ENCODE assay signal across 8 mouse cellular contexts in genomic region chr2:139381628-139382027, GRCm38 (mm10).
DNase-seq lines count a peak whose midpoint lies in the region; ATAC-seq and TF ChIP-seq lines count a peak whose summit lies in the region.

No protein-coding gene starts in this region.

- WGBS in embryonic facial prominence, embryonic 12.5 days: 0% methylated on average over 1 of the region's 1 CpGs
- 5% methylated on average over 1 of the region's 1 CpGs for WGBS in heart, embryonic 15.5 days
- WGBS in liver, adult 2 months: 6% methylated on average over 1 of the region's 1 CpGs
- 4% methylated on average over 1 of the region's 1 CpGs for WGBS in neural tube, embryonic 11.5 days

- no peak for TF ChIP-seq POLR2A in liver, adult 2 months (IDR thresholded peaks at IDR 0.05; ENCODE audit: extremely low read depth, insufficient read depth, low read length)

- DNase-seq in adrenal gland, postnatal 36 days: peak; percentile 62 to 72
- peak; percentile 60 for DNase-seq in kidney, postnatal 14 days
- peak; percentile 51 for DNase-seq in liver, adult 2 months (ENCODE audit: extremely low read depth, low read depth, low spot score)
- DNase-seq in neural tube, embryonic 11.5 days (ENCODE audit: low spot score): peak; percentile 83
- DNase-seq in thymus, postnatal 36 days: peak; percentile 6 to 15

- no peaks in the 10 kb centered on the region for H3K79me2 ChIP-seq in liver, adult 2 months (ENCODE audit: control insufficient read depth, insufficient read depth, low read length)

- H3K4me3 ChIP-seq in E14TG2a.4 (replicated peaks; ENCODE audit: low read length): no peak overlapping the region
- no peak overlapping the region for H3K4me3 ChIP-seq in embryonic facial prominence, embryonic 12.5 days
- H3K4me3 ChIP-seq in heart, embryonic 15.5 days: no peak overlapping the region
- no peak overlapping the region for H3K4me3 ChIP-seq in liver, adult 2 months (ENCODE audit: insufficient read depth, low read depth, low read length)
- no peak overlapping the region for H3K4me3 ChIP-seq in neural tube, embryonic 11.5 days (ENCODE audit: low read depth, low read length)

- peak; percentile 47 for TF ChIP-seq CTCF in E14TG2a.4 (conservative IDR thresholded peaks at IDR 0.05; ENCODE audit: low read length)
- TF ChIP-seq CTCF in liver, adult 2 months (IDR thresholded peaks at IDR 0.05; ENCODE audit: low read depth, low read length): peak; percentile 60

- peak; percentile 69; the same call in 1 of the 2 replicates for ATAC-seq in embryonic facial prominence, embryonic 12.5 days (ENCODE audit: insufficient number of reproducible peaks, insufficient read depth, low FRiP score, low TSS enrichment)
- ATAC-seq in heart, embryonic 15.5 days (replicated peaks; ENCODE audit: insufficient number of reproducible peaks, insufficient read depth, low FRiP score, low read depth): peak; percentile 39; the same call in 1 of the 2 replicates
- ATAC-seq in neural tube, embryonic 11.5 days (ENCODE audit: insufficient read depth, low FRiP score, low TSS enrichment): peak; percentile 89

- H3K27me3 ChIP-seq in E14TG2a.4 (ENCODE audit: insufficient read depth, low read length): no peaks in the 10 kb centered on the region
- H3K27me3 ChIP-seq in embryonic facial prominence, embryonic 12.5 days: no peaks in the 10 kb centered on the region
- H3K27me3 ChIP-seq in heart, embryonic 15.5 days: no peaks in the 10 kb centered on the region
- no peaks in the 10 kb centered on the region for H3K27me3 ChIP-seq in liver, adult 2 months (ENCODE audit: control insufficient read depth, insufficient read depth, low read length)
- H3K27me3 ChIP-seq in neural tube, embryonic 11.5 days (ENCODE audit: control insufficient read depth, insufficient read depth, low read length): no peaks in the 10 kb centered on the region

- no peak overlapping the region for H3K27ac ChIP-seq in embryonic facial prominence, embryonic 12.5 days
- no peak overlapping the region for H3K27ac ChIP-seq in heart, embryonic 15.5 days
- no peak overlapping the region for H3K27ac ChIP-seq in liver, adult 2 months (replicated peaks; ENCODE audit: insufficient read depth, low read depth, low read length)
- H3K27ac ChIP-seq in neural tube, embryonic 11.5 days (ENCODE audit: low read depth, low read length): no peak overlapping the region

- H3K9me3 ChIP-seq in E14TG2a.4 (ENCODE audit: low read length): no peaks in the 10 kb centered on the region
- H3K9me3 ChIP-seq in embryonic facial prominence, embryonic 12.5 days: no peaks in the 10 kb centered on the region
- H3K9me3 ChIP-seq in heart, embryonic 15.5 days (replicated peaks): no peaks in the 10 kb centered on the region
- no peaks in the 10 kb centered on the region for H3K9me3 ChIP-seq in neural tube, embryonic 11.5 days (ENCODE audit: control insufficient read depth, low read length)

- H3K9ac ChIP-seq in embryonic facial prominence, embryonic 12.5 days: no peak overlapping the region
- H3K9ac ChIP-seq in heart, embryonic 15.5 days: no peak overlapping the region
- H3K9ac ChIP-seq in liver, adult 2 months (ENCODE audit: low read depth, low read length): no peak overlapping the region
- no peak overlapping the region for H3K9ac ChIP-seq in neural tube, embryonic 11.5 days (ENCODE audit: low read length)

- no peaks in the 10 kb centered on the region for H3K36me3 ChIP-seq in E14TG2a.4 (ENCODE audit: insufficient read depth, low read length)
- H3K36me3 ChIP-seq in embryonic facial prominence, embryonic 12.5 days: no peaks in the 10 kb centered on the region
- no peaks in the 10 kb centered on the region for H3K36me3 ChIP-seq in heart, embryonic 15.5 days
- H3K36me3 ChIP-seq in liver, adult 2 months (ENCODE audit: control insufficient read depth, insufficient read depth, low read length): no peaks in the 10 kb centered on the region
- H3K36me3 ChIP-seq in neural tube, embryonic 11.5 days (ENCODE audit: control insufficient read depth, insufficient read depth, low read length): no peaks in the 10 kb centered on the region

- no peaks in the 10 kb centered on the region for H3K4me1 ChIP-seq in E14TG2a.4 (replicated peaks; ENCODE audit: low read depth, low read length)
- H3K4me1 ChIP-seq in embryonic facial prominence, embryonic 12.5 days: no peaks in the 10 kb centered on the region
- H3K4me1 ChIP-seq in heart, embryonic 15.5 days (replicated peaks): no peaks in the 10 kb centered on the region
- no peaks in the 10 kb centered on the region for H3K4me1 ChIP-seq in liver, adult 2 months (ENCODE audit: control insufficient read depth, insufficient read depth, low read length)
- no peaks in the 10 kb centered on the region for H3K4me1 ChIP-seq in neural tube, embryonic 11.5 days (ENCODE audit: control insufficient read depth, insufficient read depth, low read length)

- H3K4me2 ChIP-seq in embryonic facial prominence, embryonic 12.5 days (replicated peaks): no peak overlapping the region
- H3K4me2 ChIP-seq in heart, embryonic 15.5 days: no peak overlapping the region
- H3K4me2 ChIP-seq in neural tube, embryonic 11.5 days (ENCODE audit: low read depth): no peak overlapping the region

Comparison
In these comparisons a context has a peak if more than half of its experiments do, and no peak if none do; other contexts are left out.
1. DNase-seq: peak in every context shown above with its lines; median percentile 83 in neural tube, embryonic 11.5 days; 67 in adrenal gland, postnatal 36 days; 60 in kidney, postnatal 14 days; 51 in liver, adult 2 months; 10 in thymus, postnatal 36 days.
2. ATAC-seq: peak in every context shown above with its lines; median percentile 89 in neural tube, embryonic 11.5 days; 69 in embryonic facial prominence, embryonic 12.5 days; 39 in heart, embryonic 15.5 days.